Mouse (Mus musculus): Measurements from ENCODE around the gene Angpt4.

DNA sequence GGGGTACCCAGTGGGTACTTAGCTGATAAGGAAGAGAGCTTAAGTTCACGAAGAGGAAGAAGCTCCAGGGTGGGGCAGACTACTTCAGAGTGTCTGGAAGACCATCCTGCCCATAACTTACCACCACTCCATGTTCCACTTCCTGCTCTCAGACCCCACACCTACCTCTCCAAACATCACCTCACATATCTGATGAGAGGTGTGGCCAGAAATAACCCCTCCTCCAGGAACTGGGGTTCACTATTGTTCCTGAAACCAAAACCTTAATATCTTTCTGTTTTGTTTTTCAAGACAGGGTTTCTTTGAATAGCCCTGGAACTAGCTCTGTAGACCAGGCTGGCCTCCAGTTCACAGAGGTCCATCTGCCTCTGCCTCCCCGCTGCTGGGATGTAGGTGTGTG, 56.8 kb downstream of the Angpt4 start:
- TF ChIP-seq CTCF (IDR thresholded peaks at IDR 0.05; ENCODE audit: low read depth) (no peak), EP300 (IDR thresholded peaks at IDR 0.05; ENCODE audit: low read depth) (no peak)
